Mouse (Mus musculus): Measurements from ENCODE around the gene Bloc1s3. TPM values are rescaled to one million over a fixed set of nuclear protein-coding genes. Genes with fewer than 3 reads are reported as not detected.

The Bloc1s3 gene
- polyA plus RNA-seq, 1 experiment = 12.2 TPM

DNA sequence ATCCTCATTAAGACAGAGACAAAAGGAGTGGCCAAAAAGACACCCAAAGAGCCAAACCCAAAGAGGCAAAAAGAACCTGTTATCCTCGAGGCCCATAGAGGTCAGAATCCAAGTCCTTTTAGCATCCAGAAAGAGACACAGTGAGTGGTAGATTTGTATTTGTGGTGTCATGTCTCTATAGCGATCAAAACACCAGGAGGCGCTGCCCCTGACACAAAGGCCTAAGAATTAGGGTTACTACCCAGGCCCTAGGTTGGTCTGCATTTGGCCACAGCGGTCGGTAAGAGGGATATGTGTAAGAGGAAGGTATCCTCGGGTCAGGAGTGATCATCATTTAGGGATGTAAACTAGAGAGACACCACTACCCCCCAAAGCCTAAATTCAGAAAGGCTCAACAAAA, 1.8 kb downstream of the Bloc1s3 start:
- WGBS = 61% methylated on average over 6 of the region's 6 CpGs
- H3K4me3 ChIP-seq (replicated peaks; ENCODE audit: extremely low read depth, low read depth, low read length) = no peak overlapping the region
- TF ChIP-seq CTCF (IDR thresholded peaks at IDR 0.05; ENCODE audit: insufficient read depth, low read length) = no peak
- no peak for TF ChIP-seq POLR2A (IDR thresholded peaks at IDR 0.05; ENCODE audit: borderline replicate concordance, extremely low read depth, low read depth, low read length)

DNA sequence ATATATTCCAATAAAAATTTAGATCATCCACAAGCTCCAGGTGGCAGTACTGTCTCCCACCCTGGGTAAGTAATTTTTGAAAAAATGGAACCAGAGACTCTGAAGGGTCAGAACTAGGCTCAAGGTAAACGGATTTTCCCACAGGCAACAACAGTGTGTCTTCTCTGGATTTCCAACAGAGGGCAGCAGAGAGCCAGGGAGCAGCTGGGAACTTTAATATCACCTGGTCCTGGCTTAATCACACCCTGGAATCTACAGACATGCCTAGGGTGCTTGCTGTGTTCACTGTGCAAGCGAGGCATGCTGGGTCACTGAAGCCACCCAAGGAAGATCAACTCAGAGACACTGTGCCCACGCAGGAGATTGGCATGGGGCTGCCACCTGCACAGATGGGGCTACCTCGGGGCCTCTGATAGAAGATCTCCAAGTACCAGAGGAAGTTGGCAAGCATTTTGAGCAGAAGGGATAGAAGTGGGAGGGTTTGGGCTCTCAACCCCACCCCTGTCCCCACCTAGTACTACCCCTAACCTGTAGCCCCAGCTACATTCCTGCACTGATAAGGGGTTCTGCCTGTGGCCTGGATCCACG, 4.6 kb downstream of the Bloc1s3 start:
- TF ChIP-seq POLR2A (IDR thresholded peaks at IDR 0.05; ENCODE audit: borderline replicate concordance, extremely low read depth, low read depth, low read length) = no peak
- peak; percentile 80 for TF ChIP-seq CTCF (IDR thresholded peaks at IDR 0.05; ENCODE audit: insufficient read depth, low read length)
- peaks cover 2% of the 10 kb centered on the region; the same call in 1 of the 2 replicates for H3K4me1 ChIP-seq (ENCODE audit: control insufficient read depth, insufficient read depth, low read length)
- H3K4me3 ChIP-seq (replicated peaks; ENCODE audit: extremely low read depth, low read depth, low read length) = no peak overlapping the region
- peak; percentile 52 for DNase-seq
- WGBS = 33% methylated on average over 5 of the region's 5 CpGs

More for the DNA sequence above, 1.8 kb downstream of the Bloc1s3 start:
- peaks cover 6% of the 10 kb centered on the region for H3K4me1 ChIP-seq (ENCODE audit: control insufficient read depth, insufficient read depth, low read length)
- no peak for DNase-seq

DNA sequence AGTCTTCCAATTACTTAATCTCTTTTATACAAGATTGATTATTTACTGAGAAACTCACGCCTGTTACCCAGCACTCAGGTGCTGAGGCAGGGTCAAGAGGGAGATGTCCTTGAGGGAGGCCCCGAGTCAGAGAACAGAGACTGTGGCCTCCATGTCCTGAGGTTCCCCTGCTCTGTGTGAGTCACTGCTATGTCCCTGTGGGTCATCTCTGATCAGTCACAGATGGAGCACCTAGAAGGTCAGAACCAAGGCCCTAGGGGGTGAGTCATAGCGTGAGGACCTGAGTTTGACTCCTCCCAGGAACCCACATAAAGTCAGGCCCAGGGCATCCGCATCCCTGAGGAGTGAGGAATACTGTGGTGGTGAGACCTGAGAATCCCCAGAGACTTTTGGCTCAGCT, 6.5 kb downstream of the Bloc1s3 start:
- Histone ChIP-seq H3K4me1 (ENCODE audit: control insufficient read depth, insufficient read depth, low read length) (no peaks in the 10 kb centered on the region), H3K4me3 (replicated peaks; ENCODE audit: extremely low read depth, low read depth, low read length) (no peak overlapping the region)
- no peak for TF ChIP-seq CTCF (IDR thresholded peaks at IDR 0.05; ENCODE audit: insufficient read depth, low read length)
- no peak for TF ChIP-seq POLR2A (IDR thresholded peaks at IDR 0.05; ENCODE audit: borderline replicate concordance, extremely low read depth, low read depth, low read length)
- 80% methylated on average over 4 of the region's 4 CpGs for WGBS
- DNase-seq = no peak

DNA sequence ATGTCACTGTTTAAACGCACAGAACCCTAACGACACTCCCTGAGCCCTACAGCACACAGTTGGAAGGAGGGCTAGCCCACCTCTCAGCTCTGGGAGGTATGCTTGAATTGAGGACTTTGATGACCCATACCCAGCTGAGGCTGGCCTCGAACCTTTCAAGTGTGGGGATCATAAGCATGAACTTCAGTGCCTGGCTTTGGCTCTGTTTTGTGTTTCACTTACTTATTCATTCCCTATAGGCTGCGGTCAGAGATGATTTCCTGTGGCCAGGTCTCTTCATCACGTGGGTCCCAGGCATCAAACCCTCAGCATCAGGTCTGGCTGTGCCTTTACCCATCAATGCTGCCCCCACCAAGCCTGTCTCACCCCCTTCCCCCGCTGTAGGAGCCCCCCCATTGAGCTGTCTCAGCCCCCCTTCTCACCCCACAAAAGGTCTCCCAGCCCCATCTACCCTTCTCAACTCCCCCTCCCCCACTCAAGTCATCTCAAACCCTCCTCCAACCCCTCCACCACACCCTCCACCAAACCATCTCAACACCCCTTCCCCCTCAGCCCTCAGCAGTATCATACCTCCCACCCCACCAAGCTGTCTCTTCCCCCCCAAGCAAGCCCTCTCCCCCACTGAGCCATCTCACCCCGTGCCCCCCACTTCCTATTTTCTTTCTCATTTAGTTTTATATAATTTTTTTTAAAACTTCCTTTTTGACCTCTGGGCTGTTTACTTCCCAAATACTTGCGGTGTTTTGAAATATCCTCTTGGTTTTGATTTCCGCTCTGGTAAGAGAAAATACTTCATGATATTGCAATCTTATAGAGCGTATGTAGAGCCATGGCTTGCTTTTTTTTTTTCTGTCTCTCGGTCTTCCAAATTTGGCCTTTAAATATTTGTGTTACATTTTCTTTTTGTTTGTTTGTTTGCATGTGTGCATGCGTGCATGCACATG, 7.5 kb downstream of the Bloc1s3 start:
- TF ChIP-seq POLR2A (IDR thresholded peaks at IDR 0.05; ENCODE audit: borderline replicate concordance, extremely low read depth, low read depth, low read length) = no peak
- no peak for TF ChIP-seq CTCF (IDR thresholded peaks at IDR 0.05; ENCODE audit: insufficient read depth, low read length)
- DNase-seq = no peak
- Histone ChIP-seq H3K4me3 (replicated peaks; ENCODE audit: extremely low read depth, low read depth, low read length) (no peak overlapping the region), H3K4me1 (ENCODE audit: control insufficient read depth, insufficient read depth, low read length) (no peaks in the 10 kb centered on the region)
- 46% methylated on average over 12 of the region's 12 CpGs for WGBS

DNA sequence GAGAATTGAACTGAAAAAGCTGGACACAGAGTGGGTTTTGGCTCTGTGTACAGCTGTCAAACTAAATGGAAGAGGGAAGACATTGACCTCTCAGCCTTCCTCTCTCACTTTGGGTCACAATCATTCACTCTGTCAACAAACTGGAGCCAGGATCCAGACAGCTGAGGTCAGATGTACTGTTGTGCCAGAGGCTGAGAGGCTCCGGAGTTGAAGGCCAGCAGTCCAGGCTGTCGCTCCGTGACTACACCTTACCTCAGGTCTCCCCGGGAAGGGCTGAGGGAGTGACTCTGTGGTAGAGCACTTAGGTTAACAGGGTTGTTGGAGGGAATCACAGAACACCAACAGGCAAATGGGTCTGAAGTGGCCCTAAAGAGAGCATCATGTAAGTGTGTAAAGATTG, 9.8 kb downstream of the Bloc1s3 start:
- WGBS = 47% methylated on average over 4 of the region's 4 CpGs
- DNase-seq = no peak
- Histone ChIP-seq H3K4me3 (replicated peaks; ENCODE audit: extremely low read depth, low read depth, low read length) (no peak overlapping the region), H3K4me1 (ENCODE audit: control insufficient read depth, insufficient read depth, low read length) (peaks cover 9% of the 10 kb centered on the region)
- TF ChIP-seq POLR2A (IDR thresholded peaks at IDR 0.05; ENCODE audit: borderline replicate concordance, extremely low read depth, low read depth, low read length) (no peak), CTCF (IDR thresholded peaks at IDR 0.05; ENCODE audit: insufficient read depth, low read length) (no peak)

DNA sequence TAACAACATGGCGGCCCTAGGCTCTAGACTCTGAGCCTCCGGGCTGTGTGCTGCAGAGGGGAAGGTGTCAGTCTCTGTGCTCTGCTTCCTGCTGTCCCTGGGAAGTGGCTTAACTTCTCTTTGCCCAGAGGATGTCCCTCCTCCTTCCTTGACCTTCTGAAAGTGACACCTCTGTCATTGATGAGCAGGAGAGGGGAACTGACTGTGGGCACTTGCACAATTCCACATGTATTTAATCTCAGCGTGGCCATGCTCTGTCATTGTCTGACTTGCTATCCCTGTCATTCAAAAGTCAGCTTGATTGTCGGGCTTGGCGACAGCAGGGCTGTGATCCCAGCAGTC, 12.0 kb downstream of the Bloc1s3 start:
- 60% methylated on average over 5 of the region's 5 CpGs for WGBS
- TF ChIP-seq CTCF (IDR thresholded peaks at IDR 0.05; ENCODE audit: insufficient read depth, low read length) (no peak), POLR2A (IDR thresholded peaks at IDR 0.05; ENCODE audit: borderline replicate concordance, extremely low read depth, low read depth, low read length) (no peak)
- H3K4me1 ChIP-seq (ENCODE audit: control insufficient read depth, insufficient read depth, low read length) = peaks cover 12% of the 10 kb centered on the region
- DNase-seq = no peak
- no peak overlapping the region for H3K4me3 ChIP-seq (replicated peaks; ENCODE audit: extremely low read depth, low read depth, low read length)

DNA sequence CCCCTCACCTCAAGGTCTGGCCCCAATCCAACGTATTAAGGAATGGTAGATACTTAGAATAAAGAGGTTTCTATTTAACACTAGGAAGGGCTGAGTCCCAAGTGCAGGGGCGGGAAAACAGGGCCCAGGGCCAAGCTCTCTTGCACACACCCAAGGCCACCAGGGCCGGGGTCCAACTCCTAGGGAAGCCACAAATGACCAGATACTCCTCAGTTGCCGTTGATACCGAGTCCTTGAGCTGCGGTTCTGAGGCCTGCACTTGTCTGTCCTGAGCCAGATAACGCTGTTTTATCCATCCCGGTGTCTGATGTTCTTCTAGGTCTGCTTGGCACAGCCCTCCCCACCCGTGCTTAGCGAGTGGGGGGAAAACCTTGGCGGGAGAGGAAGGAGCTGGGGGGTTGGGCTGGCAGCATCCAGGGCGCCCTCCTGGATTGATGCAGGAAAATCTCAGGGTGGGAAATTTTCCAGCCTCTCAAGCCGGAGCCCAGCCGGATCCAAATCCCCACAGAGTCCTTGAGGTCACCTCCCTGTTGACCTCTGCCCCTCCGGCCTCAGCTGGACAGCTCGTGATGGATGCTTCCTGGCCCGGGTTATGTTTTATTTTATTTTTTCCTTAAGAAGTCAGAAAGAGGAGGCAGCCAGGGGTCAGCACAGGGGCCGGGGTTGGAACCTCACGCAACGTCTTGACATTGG, 12.5 kb downstream of the Bloc1s3 start:
- Histone ChIP-seq H3K4me3 (replicated peaks; ENCODE audit: extremely low read depth, low read depth, low read length) (no peak overlapping the region), H3K4me1 (ENCODE audit: control insufficient read depth, insufficient read depth, low read length) (peaks cover 12% of the 10 kb centered on the region)
- TF ChIP-seq CTCF (IDR thresholded peaks at IDR 0.05; ENCODE audit: insufficient read depth, low read length) (no peak), POLR2A (IDR thresholded peaks at IDR 0.05; ENCODE audit: borderline replicate concordance, extremely low read depth, low read depth, low read length) (no peak)
- DNase-seq = no peak
- WGBS = 30% methylated on average over 20 of the region's 20 CpGs

DNA sequence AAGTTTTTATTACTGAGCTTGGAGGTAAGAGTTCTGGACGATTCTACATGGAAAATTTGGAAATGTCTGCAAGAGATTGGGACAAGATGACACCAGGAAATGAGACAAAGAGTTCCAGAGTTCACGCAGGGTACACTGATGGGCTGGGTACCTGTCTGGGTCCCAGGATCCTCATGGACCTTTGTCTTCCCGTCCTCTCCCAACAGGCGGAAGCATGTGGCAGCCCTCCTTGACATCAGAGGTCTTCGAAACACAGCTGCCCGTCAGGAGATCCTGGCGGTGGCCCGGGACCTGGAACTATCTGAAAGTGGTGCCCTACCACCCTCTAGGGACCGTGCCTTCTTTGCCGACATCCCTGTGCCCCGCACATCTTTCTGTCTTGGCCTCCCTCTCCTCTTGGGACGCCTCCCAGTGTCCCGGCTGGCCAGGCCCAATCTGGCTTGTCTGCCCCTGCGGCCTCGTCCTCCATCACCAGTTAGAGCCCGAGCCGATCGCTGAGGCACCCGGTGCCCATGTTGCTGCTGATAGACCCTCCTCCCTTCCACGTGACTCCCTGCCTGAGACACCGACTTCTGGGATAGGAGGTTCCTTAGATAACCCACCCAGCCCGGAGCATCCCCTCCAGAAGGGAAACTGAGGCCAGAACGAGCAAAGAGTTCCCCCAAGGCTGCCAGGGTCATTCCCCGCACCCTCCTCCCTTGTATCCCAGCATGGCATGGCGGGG, 13.3 kb downstream of the Bloc1s3 start:
- DNase-seq = no peak
- 77% methylated on average over 25 of the region's 25 CpGs for WGBS

DNA sequence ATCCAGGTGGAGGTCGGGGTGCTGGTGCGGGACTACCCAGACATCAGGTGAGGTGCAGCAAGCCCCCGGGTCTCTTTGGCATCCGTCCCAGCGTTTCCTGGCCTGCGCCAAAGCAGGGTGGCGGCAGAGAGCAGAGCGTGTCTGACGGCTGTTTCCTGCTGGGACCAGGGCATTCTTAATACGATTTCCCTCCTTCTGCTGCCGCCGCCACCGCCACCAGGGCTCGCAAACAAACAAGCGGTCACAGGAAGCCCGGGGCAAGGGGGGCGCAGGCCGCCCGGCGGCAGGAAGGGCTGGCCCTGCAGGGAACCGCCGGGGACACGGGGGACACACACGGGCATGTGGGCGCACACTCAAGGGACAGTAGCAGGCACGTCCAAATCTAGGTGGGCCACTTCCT, 16.4 kb downstream of the Bloc1s3 start:
- 0 out of 2 replicates have a peak, but pooled peaks have one; percentile 16 for TF ChIP-seq CTCF (IDR thresholded peaks at IDR 0.05; ENCODE audit: insufficient read depth, low read length)
- peak; percentile 12; the same call in 1 of the 2 replicates for TF ChIP-seq POLR2A (IDR thresholded peaks at IDR 0.05; ENCODE audit: borderline replicate concordance, extremely low read depth, low read depth, low read length)
- DNase-seq = peak; percentile 46
- Histone ChIP-seq H3K4me1 (ENCODE audit: control insufficient read depth, insufficient read depth, low read length) (peaks cover 12% of the 10 kb centered on the region), H3K4me3 (replicated peaks; ENCODE audit: extremely low read depth, low read depth, low read length) (no peak overlapping the region)
- WGBS = 1% methylated on average over 26 of the region's 26 CpGs

More for the DNA sequence above, 13.3 kb downstream of the Bloc1s3 start:
- H3K4me3 ChIP-seq (replicated peaks; ENCODE audit: extremely low read depth, low read depth, low read length) = no peak overlapping the region
- TF ChIP-seq CTCF (IDR thresholded peaks at IDR 0.05; ENCODE audit: insufficient read depth, low read length) (no peak), POLR2A (IDR thresholded peaks at IDR 0.05; ENCODE audit: borderline replicate concordance, extremely low read depth, low read depth, low read length) (no peak)
- H3K4me1 ChIP-seq (ENCODE audit: control insufficient read depth, insufficient read depth, low read length) = peaks cover 12% of the 10 kb centered on the region
